Mouse (Mus musculus): ENCODE results near the gene Nat14.

The Nat14 gene

GRCm38 (mm10) chr7:4920496-4920895 is 1.3 kb upstream of the Nat14 start:
- DNase-seq: no peak

DNA sequence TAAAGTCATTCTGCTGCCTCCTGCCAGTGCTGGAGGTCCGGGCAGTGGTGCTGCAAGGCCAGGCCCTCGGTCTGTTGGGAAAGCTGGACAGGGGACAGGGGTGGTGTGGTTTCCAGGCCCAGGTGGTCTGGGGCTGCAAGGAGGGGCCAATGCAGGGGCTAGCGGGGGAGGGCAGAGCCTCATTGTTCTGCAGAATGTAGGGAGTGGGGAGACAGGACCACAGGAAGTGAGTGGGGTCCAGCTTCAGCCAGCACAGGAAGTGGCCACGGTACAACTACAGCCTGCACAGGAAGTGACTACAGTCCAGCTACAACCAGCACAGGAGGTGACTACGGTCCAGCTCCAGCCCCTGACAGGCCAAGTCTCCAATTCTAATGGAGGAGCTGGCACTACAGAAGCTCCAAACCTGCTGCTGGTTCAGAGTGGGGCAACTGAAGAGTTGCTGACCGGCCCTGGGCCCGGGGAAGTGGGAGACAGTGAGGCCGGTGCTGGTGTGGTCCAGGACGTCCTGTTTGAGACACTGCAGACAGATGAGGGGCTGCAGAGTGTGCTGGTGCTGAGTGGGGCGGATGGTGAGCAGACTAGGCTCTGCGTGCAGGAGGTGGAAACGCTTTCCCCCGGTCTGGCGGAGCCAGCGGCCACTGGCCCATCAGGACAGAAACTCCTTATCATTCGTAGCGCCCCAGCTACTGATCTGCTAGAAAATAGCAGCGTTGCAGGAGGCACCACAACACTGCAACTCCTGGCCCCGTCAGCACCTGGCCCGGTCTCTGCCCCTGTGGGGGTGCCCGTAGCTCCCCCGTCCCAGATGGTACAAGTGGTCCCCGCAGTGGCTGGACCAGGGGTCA is 628 bp upstream of the Nat14 start:
- no peak for DNase-seq

DNA sequence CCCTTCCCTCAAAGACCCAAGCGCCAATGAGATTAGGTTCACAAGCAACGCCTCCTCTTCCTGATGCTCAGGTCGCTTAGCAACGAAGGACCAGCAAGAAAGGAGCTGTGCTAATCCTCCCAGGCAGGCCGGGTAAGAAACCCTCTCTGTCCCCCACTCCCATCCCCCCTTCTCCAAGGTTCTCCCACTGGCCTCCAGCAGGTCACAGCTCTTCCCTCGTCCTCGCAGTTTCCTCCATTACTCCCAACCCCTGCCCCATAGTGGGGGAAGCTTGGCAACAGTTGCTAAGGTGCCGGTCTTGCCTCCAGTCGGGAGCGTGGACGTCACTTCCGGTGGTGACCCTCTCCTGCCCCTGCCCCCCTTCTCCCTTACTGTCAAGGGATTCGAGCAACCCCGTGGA is 680 bp downstream of the Nat14 start:
- DNase-seq: peak; percentile 85 to 87

GRCm38 (mm10) chr7:4922931-4923565 is 1.2 kb downstream of the Nat14 start:
- peak; percentile 81 to 90 for DNase-seq

- peak; percentile 73 to 78 for DNase-seq
Observed at GRCm38 (mm10) chr7:4923586-4924364, 1.9 kb downstream of the Nat14 start.

DNA sequence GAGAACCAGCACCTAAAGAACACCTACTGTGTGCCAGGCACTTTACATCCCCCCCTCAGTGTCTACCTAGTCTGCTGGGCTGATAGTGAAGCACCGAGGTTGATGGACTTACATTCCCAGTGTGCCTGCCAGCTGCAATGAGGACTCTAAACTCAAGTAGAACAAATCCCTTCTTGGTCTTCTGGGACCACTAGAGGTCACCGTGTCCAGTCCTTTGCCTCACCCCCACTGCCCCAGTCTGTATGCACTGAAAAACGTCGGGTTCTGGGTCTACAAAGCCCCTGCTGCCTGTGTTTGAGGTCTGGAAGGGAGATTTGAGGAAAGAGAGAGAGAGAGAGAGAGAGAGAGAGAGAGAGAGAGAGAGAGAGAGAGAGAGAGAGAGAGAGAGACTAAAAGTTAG is 2.7 kb downstream of the Nat14 start:
- DNase-seq: no peak

DNA sequence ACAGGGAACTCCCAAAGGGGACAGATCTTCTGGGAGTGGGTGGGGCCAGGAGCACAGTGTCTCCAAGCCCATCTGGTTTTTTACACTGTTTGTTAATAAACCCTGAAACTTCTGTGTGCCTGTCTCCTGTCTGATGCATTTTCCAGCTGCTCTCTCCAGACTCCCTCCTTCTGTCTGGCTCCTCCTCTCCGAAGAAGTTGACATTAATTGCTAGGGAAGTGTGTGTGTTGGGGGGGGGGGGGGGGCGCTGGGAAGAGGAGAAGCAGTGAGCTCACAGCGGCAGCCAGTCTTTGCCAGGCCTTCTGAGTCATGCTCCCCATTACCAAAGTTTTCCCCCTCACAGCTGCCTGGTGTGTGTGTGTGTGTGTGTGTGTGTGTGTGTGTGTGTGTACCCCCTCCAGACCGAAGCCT is 3.1 kb downstream of the Nat14 start:
- DNase-seq: no peak

DNA sequence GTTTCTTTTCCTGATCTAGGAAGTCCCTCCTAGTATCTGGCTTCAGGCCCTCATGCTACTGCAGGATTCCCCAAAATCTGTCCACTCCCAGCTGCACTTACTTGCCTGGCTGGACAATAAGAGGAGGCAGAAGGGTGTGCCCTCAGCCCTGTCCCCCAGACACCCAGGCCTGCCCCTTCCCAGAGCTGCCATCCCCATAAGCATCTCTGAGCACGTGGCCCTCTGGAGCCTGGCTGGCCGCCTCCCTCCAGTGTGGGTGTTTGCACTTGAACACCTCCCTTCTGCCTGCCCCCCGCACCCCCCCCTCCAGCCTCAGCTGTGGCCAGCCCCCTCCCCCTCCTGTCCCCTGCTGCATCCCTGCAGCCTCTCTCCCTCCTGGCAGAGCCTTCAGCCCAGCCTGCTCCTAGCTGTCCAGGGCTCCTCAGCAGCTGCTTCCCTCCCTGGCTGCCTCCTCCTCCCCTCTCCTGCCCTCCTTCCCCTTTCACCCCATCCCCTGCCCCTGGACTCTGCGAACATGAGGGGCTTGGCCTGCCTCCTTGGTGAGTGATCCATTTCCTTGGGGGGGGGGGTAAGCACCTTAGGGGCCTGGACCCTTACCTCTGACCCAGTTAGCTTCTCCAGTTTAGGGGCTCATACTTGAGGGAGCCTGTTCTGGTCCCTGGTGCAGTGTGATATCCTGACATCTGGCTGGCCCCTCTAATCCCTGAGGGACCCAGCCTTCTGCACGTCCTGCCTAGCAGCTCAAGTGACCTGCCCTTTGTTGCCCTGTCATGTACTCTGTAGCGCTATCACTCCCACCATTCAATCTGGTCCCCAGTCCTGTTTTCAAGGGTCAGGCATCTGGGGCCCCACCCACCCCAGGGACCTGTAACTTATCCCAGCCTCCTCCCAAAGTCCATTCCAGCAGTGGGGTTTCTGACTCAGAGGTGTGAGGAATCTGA is 3.9 kb downstream of the Nat14 start, which contains the start of gene Ssc5d:
Gene Ssc5d (plus strand): TSS at position 345 of the 941 bp plus-strand sequence.
- no peak for DNase-seq

DNA sequence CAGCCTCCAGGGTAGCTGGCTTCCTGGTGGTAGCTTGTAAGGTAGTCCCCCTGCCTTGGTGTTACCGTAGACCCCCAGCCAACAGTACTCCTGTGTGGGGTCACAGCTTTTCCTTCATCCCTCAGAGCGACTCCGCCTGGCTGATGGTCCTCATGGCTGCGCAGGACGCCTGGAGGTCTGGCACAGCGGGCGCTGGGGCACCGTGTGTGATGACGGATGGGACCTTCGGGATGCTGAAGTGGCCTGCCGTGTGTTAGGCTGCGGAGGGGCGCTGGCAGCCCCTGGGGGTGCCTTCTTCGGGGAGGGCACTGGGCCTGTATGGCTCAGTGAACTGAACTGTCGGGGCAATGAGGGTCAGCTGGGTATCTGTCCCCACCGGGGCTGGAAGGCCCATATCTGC is 5.0 kb downstream of the Nat14 start:
- DNase-seq: no peak

- no peak for DNase-seq
Observed at GRCm38 (mm10) chr7:4927711-4928110, 5.9 kb downstream of the Nat14 start.

DNA sequence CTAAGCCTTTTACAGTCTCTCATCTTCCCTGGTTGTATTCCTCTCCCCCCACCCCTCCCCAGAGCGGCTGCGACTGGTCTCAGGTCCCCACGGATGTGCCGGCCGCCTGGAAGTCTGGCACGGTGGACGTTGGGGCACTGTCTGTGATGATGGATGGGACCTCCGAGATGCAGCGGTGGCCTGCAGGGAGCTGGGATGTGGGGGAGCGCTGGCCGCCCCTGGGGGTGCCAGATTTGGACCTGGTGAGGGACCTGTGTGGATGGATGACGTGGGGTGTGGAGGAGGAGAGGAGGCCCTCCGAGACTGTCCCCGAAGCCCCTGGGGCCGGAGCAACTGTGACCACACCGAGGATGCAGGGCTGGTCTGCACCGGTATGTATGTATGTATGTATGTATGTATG is 6.5 kb downstream of the Nat14 start:
- DNase-seq: no peak

DNA sequence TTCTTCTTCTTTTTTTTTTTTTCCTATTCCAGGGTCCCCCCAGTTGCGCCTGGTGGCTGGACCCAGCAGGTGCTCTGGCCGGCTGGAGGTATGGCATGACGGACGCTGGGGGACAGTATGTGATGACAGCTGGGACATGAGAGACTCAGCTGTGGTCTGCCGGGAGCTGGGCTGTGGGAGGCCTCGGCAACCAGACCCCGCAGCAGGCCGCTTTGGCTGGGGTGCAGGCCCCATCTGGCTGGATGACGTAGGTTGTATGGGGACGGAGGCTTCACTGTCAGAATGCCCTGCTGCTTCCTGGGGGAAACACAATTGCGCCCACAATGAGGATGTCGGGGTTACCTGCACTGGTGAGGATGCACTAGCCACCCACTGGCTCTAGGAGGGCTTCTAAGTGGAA is 11.3 kb downstream of the Nat14 start:
- no peak for DNase-seq

DNA sequence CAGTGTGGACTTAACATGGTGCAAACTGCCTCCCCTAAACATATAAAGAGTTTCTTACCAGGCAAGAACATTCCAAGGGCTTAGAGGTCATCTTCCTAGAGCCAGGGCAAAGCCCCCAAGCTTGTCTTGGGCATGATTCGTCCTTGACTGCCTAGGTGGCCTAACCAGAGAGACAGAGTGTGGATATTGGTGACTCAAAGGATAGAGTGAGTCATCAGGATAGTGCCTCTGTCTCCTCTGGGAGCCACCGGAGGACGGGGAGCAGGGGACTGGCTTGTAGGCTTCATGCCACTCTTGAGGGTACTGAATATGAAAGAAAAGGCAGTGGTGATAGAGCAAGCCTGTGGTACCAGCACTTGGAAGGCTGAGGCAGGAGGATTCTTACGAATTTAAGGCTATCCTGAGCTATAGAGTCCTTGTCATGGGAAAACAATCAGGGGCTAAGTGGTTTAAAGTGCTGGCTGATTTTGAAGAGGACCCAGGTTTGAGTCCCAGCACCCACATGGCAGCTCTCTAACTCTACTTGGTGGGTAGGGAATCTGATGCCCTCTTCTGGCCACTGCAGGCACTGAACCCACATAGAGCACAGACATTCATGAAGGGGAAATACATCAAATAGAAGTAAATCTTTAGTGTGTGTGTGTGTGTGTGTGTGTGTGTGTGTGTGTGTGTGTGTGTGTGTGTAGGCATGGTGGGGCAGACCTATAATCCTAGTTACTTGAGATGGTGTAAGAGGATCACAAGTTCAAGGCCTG is 12.5 kb downstream of the Nat14 start:
- no peak for DNase-seq

- DNase-seq: no peak
Observed at GRCm38 (mm10) chr7:4936832-4937231, 15.0 kb downstream of the Nat14 start.

GRCm38 (mm10) chr7:4937392-4937791 is 15.6 kb downstream of the Nat14 start:
- DNase-seq: no peak

- peak; percentile 80 to 89 for DNase-seq
Observed at GRCm38 (mm10) chr7:4938456-4938855, 16.6 kb downstream of the Nat14 start.

GRCm38 (mm10) chr7:4940068-4940479 is 18.2 kb downstream of the Nat14 start:
- DNase-seq: peak; percentile 87 to 88

DNA sequence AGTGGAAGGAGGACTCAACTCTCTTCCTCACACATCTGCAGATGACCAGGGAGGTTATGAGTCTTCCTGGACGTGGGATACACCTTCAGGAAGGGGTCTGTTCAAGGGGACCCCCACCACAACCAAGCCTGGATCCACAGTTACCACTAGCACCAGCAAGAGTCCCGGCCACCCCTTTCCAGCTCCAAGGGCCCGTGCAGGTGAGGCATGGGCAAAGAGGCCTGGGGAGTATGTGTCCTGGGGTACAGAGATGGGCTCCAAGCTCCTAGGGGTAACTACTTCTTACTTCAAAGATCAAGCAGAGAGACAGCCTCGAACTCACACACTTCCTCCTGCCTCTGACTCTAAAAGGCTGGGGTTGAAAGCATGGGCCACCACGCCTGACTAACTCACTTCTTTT is 20.8 kb downstream of the Nat14 start:
- no peak for DNase-seq

DNA sequence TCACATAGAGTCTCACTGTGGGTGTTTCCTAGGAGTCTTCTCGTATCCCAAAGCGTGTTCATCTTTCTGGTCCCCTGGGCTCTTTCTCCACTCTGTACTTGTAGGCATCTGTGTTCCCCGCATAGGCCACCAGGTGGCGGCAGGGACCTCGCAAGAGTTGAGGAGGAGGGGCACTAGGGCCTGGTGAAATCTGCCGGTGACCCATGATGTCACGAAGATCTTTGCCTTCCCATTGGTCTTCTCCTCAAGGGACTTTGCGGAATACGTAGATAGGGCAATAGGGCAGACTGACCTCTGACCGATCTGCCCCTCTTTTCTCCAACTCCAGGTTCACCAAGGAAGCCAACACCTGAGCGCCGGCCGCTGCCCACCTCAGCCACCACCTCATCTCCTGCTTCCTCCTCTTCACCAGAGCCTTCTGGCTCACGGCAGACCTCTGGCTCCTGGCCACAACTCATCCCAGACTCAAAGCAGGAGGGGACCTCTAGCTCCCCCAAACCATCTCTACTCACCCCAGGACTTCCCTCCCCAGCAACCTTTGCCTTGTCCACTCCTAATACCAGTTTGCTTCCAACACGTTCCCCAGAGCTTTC is 21.5 kb downstream of the Nat14 start:
- DNase-seq: peak; percentile 97

DNA sequence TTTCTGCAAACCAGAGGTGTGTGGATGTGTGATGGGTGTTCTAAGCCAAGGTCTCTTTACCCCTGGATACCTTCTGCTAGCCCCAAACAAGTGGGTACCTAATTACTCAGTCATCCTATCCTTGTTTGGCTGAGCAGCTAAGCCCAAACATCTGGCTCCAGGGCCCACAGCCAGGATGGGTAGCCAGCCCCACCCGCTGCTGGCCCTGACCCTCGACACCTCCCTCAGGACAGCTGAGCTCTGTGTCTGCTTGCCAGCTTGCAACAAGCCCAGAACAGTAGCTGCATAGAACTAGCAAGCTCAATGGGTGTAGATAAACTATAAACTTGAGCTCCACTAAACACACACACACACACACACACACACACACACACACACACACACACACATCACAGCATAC is 26.0 kb downstream of the Nat14 start:
- no peak for DNase-seq

DNA sequence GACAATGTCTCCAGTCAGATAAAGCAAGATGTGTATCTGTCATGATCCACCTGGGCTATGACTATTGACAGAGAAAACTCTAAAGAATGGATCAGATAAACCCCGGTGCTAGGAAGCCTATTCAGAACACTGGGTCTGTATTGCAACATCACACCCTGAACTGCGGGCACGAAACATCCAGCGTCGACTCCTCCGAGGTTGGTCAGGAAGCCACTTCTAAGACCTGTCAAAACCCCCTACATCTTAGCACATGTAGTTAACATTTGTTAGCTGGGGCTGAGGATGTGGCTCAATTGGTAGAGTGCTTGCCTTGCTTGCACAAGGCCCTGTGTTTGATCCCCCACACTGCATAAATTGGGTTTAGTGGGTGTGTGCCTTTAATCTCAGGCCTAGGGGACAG is 26.6 kb downstream of the Nat14 start:
- no peak for DNase-seq
